Mouse (Mus musculus): ENCODE measurements around the gene Cox8b. TPM values are rescaled to one million over a fixed set of nuclear protein-coding genes. Genes with fewer than 3 reads are reported as not detected.
A peak's percentile ranks its signal among the peaks of the same experiment; 100 is the strongest.
"Not testable (repeated sequence)": the region's sequence is repeated elsewhere in the genome, so short reads cannot be mapped to it uniquely, and the experiment has no call there.

Gene Cox8b
- polyA plus RNA-seq, 1 experiment from 2014 or later: not detected

DNA sequence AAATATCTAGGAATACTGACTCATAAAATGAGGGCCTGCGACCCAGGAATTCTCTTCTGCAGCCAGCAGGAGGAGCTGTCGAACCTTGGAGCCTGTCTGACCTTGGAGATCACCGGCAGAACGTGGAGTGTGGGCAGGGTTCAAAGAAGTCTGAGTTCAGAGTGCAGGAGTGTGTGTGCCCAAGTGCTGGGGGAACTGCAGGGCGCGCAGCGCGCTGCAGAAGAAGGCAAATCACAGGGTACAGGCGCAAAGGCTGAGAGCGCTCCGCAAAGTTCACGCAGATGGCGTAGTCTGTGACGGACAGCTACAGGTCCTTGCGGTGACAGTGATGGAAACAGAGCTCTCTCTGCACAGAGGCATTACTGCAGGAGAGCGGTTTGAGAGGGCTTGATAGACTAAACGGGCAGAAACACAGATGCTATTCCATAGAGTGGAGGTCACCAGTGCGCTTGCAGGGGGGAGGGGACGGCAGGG, 8.4 kb upstream of the Cox8b start:
- 0 out of 2 replicates have a peak overlapping the region, but pooled peaks have one; percentile 19 for H3K9ac ChIP-seq (replicated peaks)
- 0 out of 2 replicates have a peak, but pooled peaks have one; percentile 29 for ATAC-seq (replicated peaks)
- H3K4me1 ChIP-seq: peaks cover 5% of the 10 kb centered on the region
- H3K9me3 ChIP-seq: no peaks in the 10 kb centered on the region
- H3K4me3 ChIP-seq: peak overlapping the region; percentile 40
- 2% methylated on average over 19 of the region's 19 CpGs for WGBS
- no peaks in the 10 kb centered on the region for H3K27me3 ChIP-seq
- H3K27ac ChIP-seq (replicated peaks): no peak overlapping the region
- H3K36me3 ChIP-seq: no peaks in the 10 kb centered on the region
- peak overlapping the region; percentile 83 for H3K4me2 ChIP-seq (replicated peaks)

DNA sequence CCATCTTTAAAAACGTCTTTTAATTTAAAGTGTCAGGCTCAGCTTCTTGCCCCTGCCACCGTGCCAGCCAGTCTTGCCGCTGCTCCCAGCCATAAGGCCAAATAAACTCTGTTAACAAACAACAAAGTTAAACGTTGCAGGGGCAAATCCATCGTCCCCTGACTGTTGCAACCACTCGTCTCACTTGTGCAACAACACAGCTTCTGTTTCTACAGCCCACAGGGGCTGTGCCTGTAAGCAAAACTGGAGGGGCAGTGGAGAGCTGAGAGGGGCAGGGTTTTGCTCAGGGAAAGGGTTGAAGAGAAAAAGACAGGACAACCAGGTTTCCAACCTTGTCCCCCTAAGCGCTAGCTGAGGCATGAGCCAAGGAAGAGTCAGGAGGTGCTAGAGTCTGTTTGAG, 7.9 kb upstream of the Cox8b start:
- Histone ChIP-seq H3K27ac (replicated peaks) (no peak overlapping the region), H3K9me3 (no peaks in the 10 kb centered on the region), H3K4me3 (no peak overlapping the region), H3K36me3 (no peaks in the 10 kb centered on the region), H3K9ac (replicated peaks) (no peak overlapping the region), H3K4me1 (peaks cover 5% of the 10 kb centered on the region), H3K4me2 (replicated peaks) (no peak overlapping the region), H3K27me3 (no peaks in the 10 kb centered on the region)
- WGBS: 52% methylated on average over 7 of the region's 7 CpGs
- no peak for ATAC-seq (replicated peaks)

DNA sequence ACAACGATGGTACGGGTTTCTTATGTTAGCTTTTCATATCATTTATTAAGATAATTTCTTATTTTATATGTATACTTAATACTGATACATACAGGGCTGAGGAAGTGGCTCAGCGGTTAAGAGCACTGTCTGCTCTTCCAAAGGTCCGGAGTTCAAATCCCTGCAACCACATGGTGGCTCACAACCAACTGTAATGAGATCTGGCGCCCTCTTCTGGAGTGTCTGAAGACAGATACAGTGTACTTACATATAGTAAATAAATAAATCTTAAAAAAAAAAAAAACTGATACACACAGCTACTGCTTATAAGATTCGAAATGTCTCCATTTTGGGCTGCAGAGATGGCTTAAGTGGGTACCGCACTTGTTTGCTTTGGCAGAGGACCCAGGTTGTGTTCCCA, 7.5 kb upstream of the Cox8b start:
- Histone ChIP-seq H3K9ac (replicated peaks) (no peak overlapping the region), H3K4me2 (replicated peaks) (no peak overlapping the region), H3K4me3 (no peak overlapping the region), H3K27ac (replicated peaks) (no peak overlapping the region), H3K27me3 (no peaks in the 10 kb centered on the region), H3K9me3 (no peaks in the 10 kb centered on the region), H3K36me3 (no peaks in the 10 kb centered on the region), H3K4me1 (peaks cover 5% of the 10 kb centered on the region)
- no peak for ATAC-seq (replicated peaks)
- 88% methylated on average over 7 of the region's 7 CpGs for WGBS

DNA sequence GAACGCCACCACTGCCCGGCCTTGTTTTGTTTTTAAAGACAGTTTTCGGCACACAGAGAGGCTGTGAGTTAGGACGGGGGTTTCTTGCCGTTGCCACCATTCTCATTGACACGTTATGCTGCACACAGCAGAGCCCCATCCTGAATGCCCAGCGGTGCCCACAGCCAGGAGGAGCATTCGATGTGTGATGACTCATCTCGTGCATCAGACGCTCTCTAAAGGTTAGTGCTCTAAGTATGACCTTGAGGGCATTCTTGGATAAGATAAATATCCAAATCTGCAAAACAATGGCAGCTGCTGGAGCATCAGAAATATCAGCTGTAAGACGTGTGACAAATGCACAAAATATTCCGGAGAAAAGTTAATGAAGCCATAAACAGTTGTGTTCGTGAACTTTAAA, 6.9 kb upstream of the Cox8b start:
- ATAC-seq (replicated peaks): no peak
- no peaks in the 10 kb centered on the region for H3K9me3 ChIP-seq
- WGBS: 86% methylated on average over 13 of the region's 13 CpGs

DNA sequence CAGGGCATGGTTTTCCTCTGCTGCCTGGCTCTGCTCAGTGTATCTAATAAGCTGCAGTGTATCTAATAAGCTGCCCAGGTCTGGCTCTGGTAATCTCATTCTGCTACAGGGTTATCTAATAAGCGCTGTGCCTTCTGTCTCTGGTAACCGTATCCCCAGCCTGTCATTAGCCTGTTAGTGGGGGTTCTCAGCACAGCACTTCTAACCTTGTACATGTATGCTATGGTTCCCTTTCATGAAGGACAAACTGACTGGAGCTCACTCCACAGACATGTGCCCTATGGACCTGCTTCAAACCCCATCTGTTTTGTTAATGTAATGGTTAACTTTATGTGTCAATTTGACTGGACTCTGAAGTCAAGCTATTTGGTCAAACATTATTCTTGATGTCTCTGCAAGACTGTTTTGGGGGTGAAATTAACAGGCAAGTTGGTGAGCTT, 5.4 kb upstream of the Cox8b start:
- no peak overlapping the region for H3K4me2 ChIP-seq (replicated peaks)
- 86% methylated on average over 2 of the region's 2 CpGs for WGBS
- no peak overlapping the region for H3K4me3 ChIP-seq

More for the DNA sequence above, 6.9 kb upstream of the Cox8b start:
- Histone ChIP-seq H3K4me3 (no peak overlapping the region), H3K4me1 (peaks cover 5% of the 10 kb centered on the region), H3K4me2 (replicated peaks) (no peak overlapping the region), H3K27me3 (no peaks in the 10 kb centered on the region), H3K27ac (replicated peaks) (no peak overlapping the region), H3K36me3 (no peaks in the 10 kb centered on the region), H3K9ac (replicated peaks) (no peak overlapping the region)

DNA sequence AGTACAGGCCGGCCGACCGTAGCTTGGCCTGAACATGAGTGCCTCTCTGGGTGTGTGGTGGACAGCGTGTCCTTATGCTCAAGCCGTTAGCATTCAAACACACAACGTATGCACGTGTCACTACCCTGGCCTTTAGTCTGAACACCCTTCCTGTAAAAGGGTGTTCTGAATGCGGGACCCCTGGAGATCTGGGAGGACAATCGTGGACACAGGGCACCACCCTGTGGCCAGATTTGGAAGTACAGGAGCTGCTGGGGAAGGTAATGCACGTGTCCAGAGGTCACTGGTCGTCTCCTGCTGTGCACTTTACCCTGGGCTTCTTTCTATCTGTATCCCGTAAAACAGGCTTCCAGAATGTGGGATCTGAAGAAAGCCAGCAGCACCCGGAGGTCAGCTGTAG, 3.0 kb upstream of the Cox8b start:
- Histone ChIP-seq H3K4me1 (no peaks in the 10 kb centered on the region), H3K9me3 (no peaks in the 10 kb centered on the region), H3K4me3 (no peak overlapping the region), H3K4me2 (replicated peaks) (no peak overlapping the region), H3K9ac (replicated peaks) (peak overlapping the region; percentile 18; the same call in 1 of the 2 replicates), H3K36me3 (peaks cover 8% of the 10 kb centered on the region; the same call in 1 of the 2 replicates), H3K27ac (replicated peaks) (no peak overlapping the region), H3K27me3 (no peaks in the 10 kb centered on the region)
- WGBS: 22% methylated on average over 13 of the region's 13 CpGs
- 0 out of 2 replicates have a peak, but pooled peaks have one; percentile 41 for ATAC-seq (replicated peaks)

More for the DNA sequence above, 5.4 kb upstream of the Cox8b start:
- Histone ChIP-seq H3K9ac (replicated peaks) (no peak overlapping the region), H3K27me3 (no peaks in the 10 kb centered on the region), H3K27ac (replicated peaks) (no peak overlapping the region), H3K4me1 (peaks cover 5% of the 10 kb centered on the region), H3K9me3 (no peaks in the 10 kb centered on the region), H3K36me3 (no peaks in the 10 kb centered on the region)
- ATAC-seq (replicated peaks): no peak

DNA sequence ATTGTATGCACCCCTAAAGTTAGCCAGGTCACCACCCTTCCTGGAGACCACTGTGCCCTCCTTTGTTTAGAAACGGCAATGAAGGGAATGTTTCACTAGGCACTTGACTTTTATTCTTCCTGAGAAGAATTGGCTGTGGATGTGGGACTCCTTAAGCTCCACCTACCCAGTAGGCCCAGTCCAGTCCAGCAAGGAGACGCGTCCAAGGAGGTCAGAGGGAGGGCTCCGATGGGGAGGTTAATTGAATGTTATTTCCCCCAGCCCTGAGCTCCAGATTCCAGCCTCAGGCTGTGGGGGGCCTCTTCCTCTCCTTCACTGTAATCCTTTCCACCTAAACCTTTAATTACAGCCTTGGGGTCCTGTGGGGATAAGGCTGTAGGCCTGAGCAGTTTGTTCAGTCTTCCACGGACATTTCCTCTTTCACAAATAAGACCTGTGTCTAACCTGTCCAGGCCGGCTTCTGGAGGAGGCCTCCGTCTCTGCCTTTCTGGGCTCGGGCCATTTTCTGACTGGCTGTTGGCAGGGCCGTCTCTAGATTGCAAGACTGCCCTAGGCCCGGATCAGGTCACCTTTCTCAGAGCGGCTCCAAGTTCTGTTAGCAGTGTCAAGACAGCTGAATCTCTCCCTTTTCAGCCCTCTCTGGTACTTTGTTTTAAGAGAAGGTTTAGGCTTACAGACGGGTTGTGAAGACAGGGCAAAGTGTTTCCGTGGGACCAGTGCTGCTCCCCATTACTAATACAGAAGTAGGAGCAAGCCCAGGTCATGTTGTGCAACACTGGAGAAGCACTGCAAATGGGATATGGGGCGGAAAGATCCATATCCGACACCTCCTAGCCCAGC, 2.0 kb upstream of the Cox8b start:
- no peaks in the 10 kb centered on the region for H3K9me3 ChIP-seq
- no peaks in the 10 kb centered on the region for H3K27me3 ChIP-seq
- ATAC-seq (replicated peaks): no peak
- WGBS: 72% methylated on average over 15 of the region's 15 CpGs
- H3K4me3 ChIP-seq: no peak overlapping the region
- H3K27ac ChIP-seq (replicated peaks): no peak overlapping the region
- H3K4me1 ChIP-seq: no peaks in the 10 kb centered on the region
- no peak overlapping the region for H3K4me2 ChIP-seq (replicated peaks)
- H3K9ac ChIP-seq (replicated peaks): no peak overlapping the region
- H3K36me3 ChIP-seq: peaks cover 17% of the 10 kb centered on the region

DNA sequence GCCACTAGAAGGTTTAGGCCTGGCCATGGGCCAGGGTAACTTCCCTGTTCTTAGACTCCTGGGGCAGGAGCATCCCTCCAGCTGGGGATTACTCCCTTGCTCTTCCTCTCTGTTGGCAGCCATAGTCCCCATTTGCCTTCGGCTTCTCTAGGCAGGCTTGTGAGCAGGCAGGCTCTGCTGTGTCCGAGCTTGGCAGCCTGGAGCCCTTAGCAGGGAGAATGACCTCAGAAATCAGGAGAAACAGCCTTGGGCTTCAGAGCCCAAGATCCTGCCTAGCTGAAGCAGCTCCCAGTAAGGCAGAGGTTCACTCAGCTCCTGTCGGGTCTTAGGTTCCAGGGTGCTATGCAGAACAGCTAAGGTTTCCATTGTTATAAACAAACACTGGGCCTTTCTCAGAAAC, 1.1 kb downstream of the Cox8b start:
- peaks cover 42% of the 10 kb centered on the region for H3K36me3 ChIP-seq
- no peak overlapping the region for H3K27ac ChIP-seq (replicated peaks)
- H3K4me1 ChIP-seq: no peaks in the 10 kb centered on the region
- 75% methylated on average over 3 of the region's 3 CpGs for WGBS
- no peak overlapping the region for H3K9ac ChIP-seq (replicated peaks)
- H3K4me3 ChIP-seq: no peak overlapping the region
- H3K27me3 ChIP-seq: no peaks in the 10 kb centered on the region
- ATAC-seq (replicated peaks): no peak
- H3K4me2 ChIP-seq (replicated peaks): no peak overlapping the region
- no peaks in the 10 kb centered on the region for H3K9me3 ChIP-seq

DNA sequence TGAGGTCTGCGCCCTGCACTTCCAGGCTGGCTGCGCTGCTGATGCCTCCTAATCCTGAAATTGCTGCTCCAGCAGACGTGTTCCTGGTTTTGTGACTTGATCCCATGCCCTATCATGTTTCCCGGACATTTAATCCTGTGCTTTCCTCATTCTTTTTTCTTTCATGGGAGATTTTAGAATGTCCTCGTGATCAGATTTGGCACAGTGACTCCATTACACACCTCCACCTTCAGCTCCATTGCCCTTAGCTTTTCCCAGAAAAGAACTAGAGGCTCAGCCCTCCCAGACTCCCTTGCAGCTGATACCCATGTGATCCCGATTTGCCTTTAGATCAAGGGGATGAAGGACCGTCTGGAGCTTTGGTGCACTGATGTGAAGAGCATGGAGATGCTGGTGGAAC, 2.4 kb downstream of the Cox8b start:
- no peak overlapping the region for H3K27ac ChIP-seq (replicated peaks)
- H3K36me3 ChIP-seq: peaks cover 49% of the 10 kb centered on the region
- no peaks in the 10 kb centered on the region for H3K4me1 ChIP-seq
- no peak for ATAC-seq (replicated peaks)
- no peaks in the 10 kb centered on the region for H3K9me3 ChIP-seq
- H3K27me3 ChIP-seq: no peaks in the 10 kb centered on the region
- 90% methylated on average over 7 of the region's 7 CpGs for WGBS
- H3K9ac ChIP-seq (replicated peaks): no peak overlapping the region
- no peak overlapping the region for H3K4me3 ChIP-seq
- H3K4me2 ChIP-seq (replicated peaks): no peak overlapping the region

DNA sequence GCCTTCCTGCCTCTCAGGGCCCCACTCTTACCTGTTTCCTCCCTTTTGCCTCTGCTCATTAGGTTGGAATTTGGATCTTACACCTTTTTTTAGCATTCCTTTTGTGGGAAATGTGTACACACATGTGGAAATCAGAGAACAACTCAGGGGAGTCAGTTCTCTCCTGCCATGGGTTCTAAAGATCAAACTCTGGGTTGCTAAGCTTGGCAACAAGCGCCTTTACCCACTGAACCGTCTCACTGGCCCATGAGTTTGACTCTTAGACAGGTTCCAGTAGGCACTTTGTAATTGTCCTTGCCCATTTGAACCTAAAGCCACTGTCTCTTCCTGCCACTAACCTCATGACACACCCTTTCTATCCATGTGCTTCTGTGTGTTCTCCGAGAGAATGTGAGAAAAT, 5.6 kb downstream of the Cox8b start:
- Histone ChIP-seq H3K36me3 (peaks cover 69% of the 10 kb centered on the region), H3K4me3 (no peak overlapping the region), H3K9ac (replicated peaks) (no peak overlapping the region), H3K27me3 (no peaks in the 10 kb centered on the region), H3K27ac (replicated peaks) (no peak overlapping the region), H3K4me1 (no peaks in the 10 kb centered on the region), H3K4me2 (replicated peaks) (no peak overlapping the region), H3K9me3 (no peaks in the 10 kb centered on the region)
- WGBS: 96% methylated on average over 3 of the region's 3 CpGs
- ATAC-seq (replicated peaks): no peak

DNA sequence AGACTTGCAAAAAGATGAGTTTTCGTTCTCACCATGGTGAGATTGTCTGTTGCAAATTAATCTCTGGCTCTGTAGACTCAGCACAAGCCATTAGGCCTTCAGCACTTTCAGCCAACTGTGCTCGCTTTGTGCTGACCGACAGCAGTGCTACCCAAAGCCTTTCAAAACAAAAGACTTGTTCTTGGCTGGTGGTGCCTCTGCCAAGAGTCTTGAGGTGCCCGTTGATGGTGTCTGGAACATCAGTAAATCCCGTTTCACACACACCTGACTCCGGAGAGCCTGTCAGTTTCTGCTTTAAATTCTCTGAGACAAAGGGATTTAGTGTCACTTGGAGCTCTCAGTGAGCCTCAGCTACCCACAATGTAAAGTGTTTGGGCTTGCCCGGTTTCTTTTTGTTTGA, 6.2 kb downstream of the Cox8b start:
- peaks cover 72% of the 10 kb centered on the region for H3K36me3 ChIP-seq
- no peak overlapping the region for H3K4me2 ChIP-seq (replicated peaks)
- H3K9me3 ChIP-seq: no peaks in the 10 kb centered on the region
- no peak overlapping the region for H3K9ac ChIP-seq (replicated peaks)
- H3K4me1 ChIP-seq: no peaks in the 10 kb centered on the region
- H3K27me3 ChIP-seq: no peaks in the 10 kb centered on the region
- no peak for ATAC-seq (replicated peaks)
- no peak overlapping the region for H3K27ac ChIP-seq (replicated peaks)
- WGBS: 84% methylated on average over 7 of the region's 7 CpGs
- no peak overlapping the region for H3K4me3 ChIP-seq

DNA sequence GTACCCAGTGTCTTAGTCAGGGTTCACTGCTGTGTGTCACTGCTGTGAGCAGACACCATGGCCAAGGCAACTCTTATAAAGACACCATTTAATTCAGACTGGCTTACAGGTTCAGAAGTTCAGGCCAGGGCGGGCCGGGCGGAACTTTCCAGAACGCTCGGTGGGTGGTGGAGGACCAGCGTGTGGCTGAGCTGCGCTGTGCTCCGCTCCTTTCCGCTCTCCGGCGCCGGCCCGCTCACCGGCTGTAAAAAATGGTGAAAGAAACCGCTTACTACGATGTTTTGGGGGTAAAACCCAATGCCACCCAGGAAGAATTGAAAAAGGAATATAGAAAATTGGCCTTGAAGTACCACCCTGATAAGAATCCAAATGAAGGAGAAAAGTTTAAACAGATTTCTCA, 9.6 kb downstream of the Cox8b start:
- 96% methylated on average over 16 of the region's 16 CpGs for WGBS
- H3K4me3 ChIP-seq; H3K9me3 ChIP-seq; H3K9ac ChIP-seq (replicated peaks); H3K4me1 ChIP-seq; ATAC-seq (replicated peaks); H3K27ac ChIP-seq (replicated peaks); H3K27me3 ChIP-seq; H3K4me2 ChIP-seq (replicated peaks): not testable (repeated sequence)
- peaks cover 72% of the 10 kb centered on the region for H3K36me3 ChIP-seq

All from forebrain, embryonic 15.5 days (tissue).